Mouse (Mus musculus): ENCODE measurements at regions not wholly inside any gene's neighbourhood (a gene's known extent, or its start where the extent isn't known, plus 50 kb on each side); places are given as distances from the start of the nearest gene placed in this dataset.
A peak's percentile ranks its signal among the peaks of the same experiment; 100 is the strongest.

DNA sequence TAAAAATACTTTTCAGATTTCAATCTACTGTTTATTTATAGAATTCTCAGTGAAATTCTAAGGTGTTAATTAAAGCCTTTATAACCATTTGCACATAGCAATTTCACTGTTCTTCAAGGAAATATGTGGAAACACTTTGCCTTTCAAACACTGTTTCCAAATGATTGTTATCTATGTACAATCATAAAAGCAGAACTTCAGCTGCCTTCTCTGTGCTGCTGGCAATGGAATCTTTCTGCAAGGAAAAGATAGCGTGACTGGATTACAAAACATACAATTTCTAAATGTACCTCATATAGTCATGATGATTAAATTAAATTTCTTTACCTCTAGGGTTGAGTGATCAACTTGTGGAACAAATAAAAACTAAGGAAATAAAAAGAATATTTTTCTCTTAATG lies 326.2 kb downstream of the Kctd12 start:
- Histone ChIP-seq H3K4me2 (ENCODE audit: low read depth, low read length) (no peak overlapping the region), H3K9me3 (ENCODE audit: control insufficient read depth, low read length) (no peaks in the 10 kb centered on the region), H3K4me1 (ENCODE audit: control insufficient read depth, insufficient read depth, low read length) (no peaks in the 10 kb centered on the region), H3K36me3 (ENCODE audit: control insufficient read depth, insufficient read depth, low read length) (no peaks in the 10 kb centered on the region), H3K9ac (ENCODE audit: low read depth, low read length) (no peak overlapping the region), H3K27me3 (replicated peaks; ENCODE audit: control insufficient read depth, insufficient read depth, low read length) (no peaks in the 10 kb centered on the region), H3K27ac (ENCODE audit: low read length) (no peak overlapping the region), H3K4me3 (ENCODE audit: low read length) (no peak overlapping the region)
- no peak for ATAC-seq
- WGBS: 71% methylated on average over 1 of the region's 1 CpGs

- Histone ChIP-seq H3K4me3 (ENCODE audit: low read length) (no peak overlapping the region), H3K4me1 (ENCODE audit: control insufficient read depth, insufficient read depth, low read length) (no peaks in the 10 kb centered on the region), H3K36me3 (ENCODE audit: control insufficient read depth, insufficient read depth, low read length) (no peaks in the 10 kb centered on the region), H3K9ac (ENCODE audit: low read depth, low read length) (no peak overlapping the region), H3K4me2 (ENCODE audit: low read depth, low read length) (no peak overlapping the region), H3K27ac (ENCODE audit: low read length) (no peak overlapping the region), H3K9me3 (ENCODE audit: control insufficient read depth, low read length) (no peaks in the 10 kb centered on the region), H3K27me3 (replicated peaks; ENCODE audit: control insufficient read depth, insufficient read depth, low read length) (no peaks in the 10 kb centered on the region)
- ATAC-seq: no peak
- 75% methylated on average over 2 of the region's 2 CpGs for WGBS
Measured at GRCm38 (mm10) chr14:102629601-102630000, 352.8 kb downstream of the Kctd12 start.

DNA sequence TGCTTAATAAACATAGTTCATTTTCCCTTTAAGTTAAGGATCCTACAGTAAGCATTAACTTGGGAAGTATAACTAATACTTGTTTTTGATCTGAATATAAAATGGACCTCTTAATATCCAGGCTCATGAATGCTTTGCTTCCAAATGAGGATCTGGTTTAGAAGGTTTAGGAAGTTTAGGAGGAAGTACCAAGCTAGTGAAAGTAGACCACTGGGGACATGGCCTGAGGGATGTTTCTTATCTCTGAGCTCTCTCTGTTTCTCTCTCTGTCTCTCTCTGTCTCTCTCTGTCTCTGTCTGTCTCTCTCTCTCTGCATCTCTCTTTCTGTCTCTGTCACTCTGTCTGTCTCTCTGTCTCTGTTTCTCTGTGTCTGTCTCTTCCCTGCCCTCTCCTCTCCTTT lies 360.9 kb downstream of the Kctd12 start:
- no peak overlapping the region for H3K9ac ChIP-seq (ENCODE audit: low read depth, low read length)
- no peaks in the 10 kb centered on the region for H3K9me3 ChIP-seq (ENCODE audit: control insufficient read depth, low read length)
- ATAC-seq: no peak
- H3K27ac ChIP-seq (ENCODE audit: low read length): no peak overlapping the region
- H3K4me2 ChIP-seq (ENCODE audit: low read depth, low read length): no peak overlapping the region
- H3K4me3 ChIP-seq (ENCODE audit: low read length): no peak overlapping the region
- no peaks in the 10 kb centered on the region for H3K27me3 ChIP-seq (replicated peaks; ENCODE audit: control insufficient read depth, insufficient read depth, low read length)
- H3K36me3 ChIP-seq (ENCODE audit: control insufficient read depth, insufficient read depth, low read length): no peaks in the 10 kb centered on the region
- no peaks in the 10 kb centered on the region for H3K4me1 ChIP-seq (ENCODE audit: control insufficient read depth, insufficient read depth, low read length)

GRCm38 (mm10) chr14:102619056-102619455 lies 363.4 kb downstream of the Kctd12 start:
- 75% methylated on average over 4 of the region's 4 CpGs for WGBS
- Histone ChIP-seq H3K36me3 (ENCODE audit: control insufficient read depth, insufficient read depth, low read length) (no peaks in the 10 kb centered on the region), H3K4me1 (ENCODE audit: control insufficient read depth, insufficient read depth, low read length) (no peaks in the 10 kb centered on the region), H3K27ac (ENCODE audit: low read length) (no peak overlapping the region), H3K4me3 (ENCODE audit: low read length) (no peak overlapping the region), H3K27me3 (replicated peaks; ENCODE audit: control insufficient read depth, insufficient read depth, low read length) (no peaks in the 10 kb centered on the region), H3K4me2 (ENCODE audit: low read depth, low read length) (no peak overlapping the region), H3K9me3 (ENCODE audit: control insufficient read depth, low read length) (no peaks in the 10 kb centered on the region), H3K9ac (ENCODE audit: low read depth, low read length) (no peak overlapping the region)
- ATAC-seq: no peak

DNA sequence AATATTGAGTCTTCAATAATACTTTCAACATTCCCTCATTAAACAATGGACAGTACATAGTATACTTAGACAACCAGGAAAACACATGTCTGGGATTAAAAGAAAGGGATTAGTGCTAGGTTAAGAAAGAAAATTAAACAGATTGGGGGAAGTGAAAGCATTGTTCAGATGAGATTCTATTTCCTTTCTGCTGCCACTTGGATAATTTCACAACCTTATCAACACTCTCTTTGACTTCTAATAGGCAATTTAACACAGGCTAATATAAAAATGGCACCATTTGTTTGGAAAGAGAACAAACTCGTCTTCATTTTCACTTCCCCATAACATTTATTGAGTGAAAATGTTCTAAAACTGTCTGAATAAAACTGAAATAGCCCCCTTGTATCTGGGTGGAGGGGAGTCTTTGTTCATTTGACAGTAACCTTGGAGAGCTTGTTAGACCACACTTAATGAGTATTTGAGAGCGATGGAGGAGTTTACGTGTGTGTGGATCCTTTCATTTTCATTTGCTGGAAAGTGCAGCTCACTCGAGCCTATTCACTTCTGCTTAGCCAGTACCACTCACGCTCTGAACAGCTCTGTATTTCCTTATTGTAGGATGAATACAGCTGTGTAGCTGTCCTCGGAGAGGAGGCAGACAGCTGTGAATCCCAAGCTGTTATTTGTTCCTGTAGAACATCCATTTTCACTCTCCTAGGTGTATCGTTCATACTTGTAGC lies 366.7 kb downstream of the Kctd12 start:
- Histone ChIP-seq H3K4me2 (ENCODE audit: low read depth, low read length) (no peak overlapping the region), H3K9me3 (ENCODE audit: control insufficient read depth, low read length) (no peaks in the 10 kb centered on the region), H3K27me3 (replicated peaks; ENCODE audit: control insufficient read depth, insufficient read depth, low read length) (no peaks in the 10 kb centered on the region), H3K4me1 (ENCODE audit: control insufficient read depth, insufficient read depth, low read length) (no peaks in the 10 kb centered on the region), H3K27ac (ENCODE audit: low read length) (no peak overlapping the region), H3K4me3 (ENCODE audit: low read length) (no peak overlapping the region), H3K9ac (ENCODE audit: low read depth, low read length) (no peak overlapping the region), H3K36me3 (ENCODE audit: control insufficient read depth, insufficient read depth, low read length) (no peaks in the 10 kb centered on the region)
- ATAC-seq: no peak
- 70% methylated on average over 7 of the region's 7 CpGs for WGBS

GRCm38 (mm10) chr14:102606055-102606454 lies 376.4 kb downstream of the Kctd12 start:
- H3K9ac ChIP-seq (ENCODE audit: low read depth, low read length): no peak overlapping the region
- WGBS: 70% methylated on average over 5 of the region's 5 CpGs
- H3K4me2 ChIP-seq (ENCODE audit: low read depth, low read length): no peak overlapping the region
- no peaks in the 10 kb centered on the region for H3K36me3 ChIP-seq (ENCODE audit: control insufficient read depth, insufficient read depth, low read length)
- ATAC-seq: no peak
- H3K27me3 ChIP-seq (replicated peaks; ENCODE audit: control insufficient read depth, insufficient read depth, low read length): no peaks in the 10 kb centered on the region
- no peaks in the 10 kb centered on the region for H3K9me3 ChIP-seq (ENCODE audit: control insufficient read depth, low read length)
- no peak overlapping the region for H3K4me3 ChIP-seq (ENCODE audit: low read length)
- no peaks in the 10 kb centered on the region for H3K4me1 ChIP-seq (ENCODE audit: control insufficient read depth, insufficient read depth, low read length)
- H3K27ac ChIP-seq (ENCODE audit: low read length): no peak overlapping the region

DNA sequence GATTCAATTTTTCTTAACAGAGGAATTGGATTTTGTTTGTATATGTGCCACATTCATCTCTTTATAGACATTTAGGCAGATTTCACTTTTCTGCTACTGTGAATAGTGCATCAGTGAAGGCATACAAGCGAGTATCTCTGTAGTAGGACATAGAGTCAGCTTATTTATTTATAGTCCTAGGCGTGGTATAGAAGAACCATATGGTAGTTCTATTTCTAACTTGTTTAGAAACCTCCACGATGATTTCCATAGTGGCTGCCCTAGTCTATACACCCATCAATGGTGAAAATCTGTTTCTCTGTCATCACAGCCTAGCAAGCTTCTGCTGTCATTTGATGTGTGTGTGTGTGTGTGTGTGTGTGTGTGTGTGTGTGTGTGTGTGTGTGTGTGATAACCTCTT lies 387.6 kb downstream of the Kctd12 start:
- 73% methylated on average over 3 of the region's 3 CpGs for WGBS
- H3K9ac ChIP-seq (ENCODE audit: low read depth, low read length): no peak overlapping the region
- no peak overlapping the region for H3K27ac ChIP-seq (ENCODE audit: low read length)
- no peak overlapping the region for H3K4me3 ChIP-seq (ENCODE audit: low read length)
- H3K9me3 ChIP-seq (ENCODE audit: control insufficient read depth, low read length): no peaks in the 10 kb centered on the region
- no peaks in the 10 kb centered on the region for H3K27me3 ChIP-seq (replicated peaks; ENCODE audit: control insufficient read depth, insufficient read depth, low read length)
- no peaks in the 10 kb centered on the region for H3K36me3 ChIP-seq (ENCODE audit: control insufficient read depth, insufficient read depth, low read length)
- no peaks in the 10 kb centered on the region for H3K4me1 ChIP-seq (ENCODE audit: control insufficient read depth, insufficient read depth, low read length)
- no peak for ATAC-seq
- H3K4me2 ChIP-seq (ENCODE audit: low read depth, low read length): no peak overlapping the region

DNA sequence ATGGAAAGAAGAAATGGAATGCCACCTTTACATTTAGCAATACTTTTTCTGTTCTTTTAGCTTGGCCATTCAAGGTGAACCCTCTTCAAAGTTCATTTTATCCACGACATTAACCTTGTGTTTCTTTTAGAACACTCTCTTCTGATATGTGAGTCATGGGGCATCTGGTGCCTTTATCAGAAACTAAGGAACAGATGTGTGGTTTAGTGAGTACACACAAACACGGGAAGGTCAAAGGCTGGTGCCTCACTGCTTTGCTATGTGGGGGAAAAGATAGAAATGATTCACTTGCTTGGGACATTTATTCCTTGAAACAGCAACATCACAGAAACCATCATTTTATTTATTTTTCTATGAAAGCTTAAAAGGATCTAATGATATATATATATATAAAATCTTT lies 428.7 kb downstream of the Kctd12 start:
- WGBS: 38% methylated on average over 2 of the region's 2 CpGs
- Histone ChIP-seq H3K27me3 (replicated peaks; ENCODE audit: control insufficient read depth, insufficient read depth, low read length) (no peaks in the 10 kb centered on the region), H3K9ac (ENCODE audit: low read depth, low read length) (no peak overlapping the region), H3K4me1 (ENCODE audit: control insufficient read depth, insufficient read depth, low read length) (no peaks in the 10 kb centered on the region), H3K27ac (ENCODE audit: low read length) (no peak overlapping the region), H3K4me3 (ENCODE audit: low read length) (no peak overlapping the region), H3K4me2 (ENCODE audit: low read depth, low read length) (no peak overlapping the region), H3K36me3 (ENCODE audit: control insufficient read depth, insufficient read depth, low read length) (no peaks in the 10 kb centered on the region), H3K9me3 (ENCODE audit: control insufficient read depth, low read length) (no peaks in the 10 kb centered on the region)
- ATAC-seq: peak; percentile 84

DNA sequence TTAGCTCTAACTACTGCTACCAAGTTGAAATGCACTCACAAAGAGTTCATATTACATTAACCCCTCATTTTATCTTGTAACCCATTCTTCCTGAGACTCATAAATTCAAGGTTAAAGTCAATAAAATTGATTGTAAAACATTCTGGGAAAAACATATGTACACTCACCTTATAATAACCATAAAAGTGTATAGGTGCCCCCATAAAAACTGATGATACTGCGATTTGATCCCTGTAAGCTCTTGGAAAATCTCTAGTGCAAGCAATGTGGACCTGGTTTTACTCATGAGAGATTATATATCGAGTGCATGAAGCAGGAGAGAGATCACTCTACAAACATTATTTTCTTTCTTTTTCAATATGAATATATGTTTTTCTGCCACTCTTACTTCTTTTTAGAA lies 429.8 kb downstream of the Kctd12 start:
- H3K27ac ChIP-seq (ENCODE audit: low read length): no peak overlapping the region
- H3K27me3 ChIP-seq (replicated peaks; ENCODE audit: control insufficient read depth, insufficient read depth, low read length): no peaks in the 10 kb centered on the region
- no peak overlapping the region for H3K4me3 ChIP-seq (ENCODE audit: low read length)
- no peak overlapping the region for H3K9ac ChIP-seq (ENCODE audit: low read depth, low read length)
- H3K36me3 ChIP-seq (ENCODE audit: control insufficient read depth, insufficient read depth, low read length): no peaks in the 10 kb centered on the region
- WGBS: 47% methylated on average over 2 of the region's 2 CpGs
- H3K9me3 ChIP-seq (ENCODE audit: control insufficient read depth, low read length): no peaks in the 10 kb centered on the region
- no peak overlapping the region for H3K4me2 ChIP-seq (ENCODE audit: low read depth, low read length)
- H3K4me1 ChIP-seq (ENCODE audit: control insufficient read depth, insufficient read depth, low read length): no peaks in the 10 kb centered on the region
- peak; percentile 97 for ATAC-seq

GRCm38 (mm10) chr14:102524894-102525577 lies 457.4 kb downstream of the Kctd12 start:
- Histone ChIP-seq H3K9ac (ENCODE audit: low read depth, low read length) (no peak overlapping the region), H3K27ac (ENCODE audit: low read length) (no peak overlapping the region), H3K27me3 (replicated peaks; ENCODE audit: control insufficient read depth, insufficient read depth, low read length) (no peaks in the 10 kb centered on the region), H3K4me1 (ENCODE audit: control insufficient read depth, insufficient read depth, low read length) (no peaks in the 10 kb centered on the region), H3K36me3 (ENCODE audit: control insufficient read depth, insufficient read depth, low read length) (no peaks in the 10 kb centered on the region), H3K4me3 (ENCODE audit: low read length) (no peak overlapping the region), H3K9me3 (ENCODE audit: control insufficient read depth, low read length) (no peaks in the 10 kb centered on the region), H3K4me2 (ENCODE audit: low read depth, low read length) (no peak overlapping the region)
- 82% methylated on average over 9 of the region's 9 CpGs for WGBS
- no peak for ATAC-seq
